Mouse (Mus musculus) E14TG2a.4 (cell line): ENCODE results near the gene Pdxk.

Experiments used
- H3K27me3 ChIP-seq: 2 replicates; pipeline ENCODE4 v1.6.1; 2014; ENCODE audit warnings: low read length, control low read depth; ENCODE audit not compliant: insufficient read depth
- H3K36me3 ChIP-seq: 2 replicates; pipeline ENCODE4 v1.6.1; 2014; ENCODE audit warnings: low read length, control low read depth; ENCODE audit not compliant: insufficient read depth
- H3K4me1 ChIP-seq: replicated peaks from 2 replicates; pipeline ENCODE4 v1.6.1; 2014; ENCODE audit warnings: low read depth, low read length, control low read depth
- H3K4me3 ChIP-seq: replicated peaks from 2 replicates; pipeline ENCODE4 v1.5.1; 2014; ENCODE audit warnings: mild to moderate bottlenecking, low read length
- H3K9me3 ChIP-seq: 2 replicates; pipeline ENCODE4 v1.6.1; 2014; ENCODE audit warnings: low read length, control low read depth
- CTCF ChIP-seq: conservative IDR thresholded peaks from 2 replicates; pipeline ENCODE4 v1.5.1; 2014; ENCODE audit warnings: low read length
- NANOG ChIP-seq: IDR thresholded peaks from 2 replicates; pipeline ENCODE4 v1.6.1; 2014; ENCODE audit warnings: borderline replicate concordance, low read length, mixed read lengths
- POU5F1 ChIP-seq: IDR thresholded peaks from 2 replicates; pipeline ENCODE4 v1.6.1; 2014; ENCODE audit warnings: low read length, borderline replicate concordance

Gene Pdxk

DNA sequence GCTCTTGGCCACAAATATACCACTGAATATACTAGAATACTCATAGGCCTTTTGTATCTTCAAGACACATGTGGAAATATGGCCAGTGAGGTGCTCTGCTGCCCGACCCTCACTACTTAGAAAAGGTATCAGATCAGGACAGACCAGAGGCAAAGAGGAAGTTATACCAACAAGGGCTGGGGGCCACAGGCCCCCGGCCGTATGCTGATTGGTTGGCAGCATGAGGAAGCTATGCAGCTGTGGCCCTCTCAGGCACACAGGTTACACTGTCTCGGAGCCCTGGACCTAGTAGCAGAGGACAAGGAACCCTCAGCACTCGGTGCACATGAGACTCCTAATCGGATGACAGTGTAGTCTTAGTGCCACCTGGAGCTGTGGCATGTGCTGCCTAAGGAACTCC lies 58.6 kb downstream of the Pdxk start:
- Histone ChIP-seq H3K4me1 (peaks cover 36% of the 10 kb centered on the region), H3K27me3 (no peaks in the 10 kb centered on the region), H3K4me3 (no peak overlapping the region), H3K36me3 (peaks cover 98% of the 10 kb centered on the region), H3K9me3 (no peaks in the 10 kb centered on the region)
- TF ChIP-seq NANOG (no peak), POU5F1 (no peak), CTCF (no peak)

- H3K36me3 ChIP-seq = peaks cover 80% of the 10 kb centered on the region
- H3K27me3 ChIP-seq = peaks cover 16% of the 10 kb centered on the region
- H3K4me1 ChIP-seq = peaks cover 28% of the 10 kb centered on the region
- H3K4me3 ChIP-seq = no peak overlapping the region
- TF ChIP-seq NANOG (no peak), CTCF (no peak), POU5F1 (no peak)
- no peaks in the 10 kb centered on the region for H3K9me3 ChIP-seq
These were observed 62.4 kb downstream of the Pdxk start for GRCm38 (mm10) chr10:78402301-78402922.

DNA sequence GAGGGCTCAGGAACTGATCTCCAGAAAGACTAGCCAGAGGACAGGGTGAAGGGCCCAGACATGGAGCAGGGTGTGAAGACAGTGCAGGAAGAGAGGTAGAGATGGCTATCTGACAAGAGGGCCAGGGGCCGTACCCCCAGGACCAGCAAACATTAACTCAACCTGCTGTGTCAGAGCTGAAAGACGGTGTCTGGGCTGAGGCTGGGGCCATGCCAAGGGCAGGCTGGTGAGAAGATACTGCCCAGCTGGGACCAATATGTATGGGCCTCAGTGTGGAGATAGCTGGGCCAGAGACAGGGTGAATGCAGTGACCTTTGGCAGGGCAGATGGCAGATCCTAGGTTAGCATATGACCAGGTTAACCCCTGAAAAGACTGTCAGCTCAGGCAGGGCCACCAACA lies 63.6 kb downstream of the Pdxk start:
- peaks cover 26% of the 10 kb centered on the region for H3K4me1 ChIP-seq
- TF ChIP-seq POU5F1 (no peak), CTCF (no peak)
- peaks cover 67% of the 10 kb centered on the region for H3K36me3 ChIP-seq
- H3K4me3 ChIP-seq = no peak overlapping the region
- peaks cover 26% of the 10 kb centered on the region for H3K27me3 ChIP-seq
- no peaks in the 10 kb centered on the region for H3K9me3 ChIP-seq

- Histone ChIP-seq H3K4me1 (peaks cover 35% of the 10 kb centered on the region), H3K4me3 (peak overlapping the region; percentile 39), H3K27me3 (peaks cover 45% of the 10 kb centered on the region), H3K9me3 (no peaks in the 10 kb centered on the region), H3K36me3 (peaks cover 49% of the 10 kb centered on the region)
- no peak for TF ChIP-seq NANOG
- no peak for TF ChIP-seq CTCF
- TF ChIP-seq POU5F1 = no peak
These were observed 65.6 kb downstream of the Pdxk start for GRCm38 (mm10) chr10:78399090-78399657.

- H3K36me3 ChIP-seq = peaks cover 23% of the 10 kb centered on the region
- H3K27me3 ChIP-seq = peaks cover 66% of the 10 kb centered on the region
- H3K9me3 ChIP-seq = no peaks in the 10 kb centered on the region
- peaks cover 38% of the 10 kb centered on the region for H3K4me1 ChIP-seq
- H3K4me3 ChIP-seq = no peak overlapping the region
- TF ChIP-seq POU5F1 = no peak
These were observed 68.2 kb downstream of the Pdxk start for GRCm38 (mm10) chr10:78396625-78396885.

GRCm38 (mm10) chr10:78395819-78396624 lies 68.8 kb downstream of the Pdxk start:
- Histone ChIP-seq H3K36me3 (peaks cover 18% of the 10 kb centered on the region), H3K4me1 (peaks cover 43% of the 10 kb centered on the region), H3K27me3 (peaks cover 69% of the 10 kb centered on the region), H3K9me3 (no peaks in the 10 kb centered on the region), H3K4me3 (no peak overlapping the region)
- TF ChIP-seq NANOG = no peak
- TF ChIP-seq CTCF = peak; percentile 99
- TF ChIP-seq POU5F1 = no peak

- Histone ChIP-seq H3K4me1 (peaks cover 49% of the 10 kb centered on the region), H3K4me3 (no peak overlapping the region), H3K9me3 (no peaks in the 10 kb centered on the region), H3K36me3 (peaks cover 11% of the 10 kb centered on the region), H3K27me3 (peaks cover 76% of the 10 kb centered on the region)
- TF ChIP-seq CTCF (no peak), NANOG (no peak), POU5F1 (no peak)
These were observed 69.4 kb downstream of the Pdxk start for GRCm38 (mm10) chr10:78395377-78395776.

DNA sequence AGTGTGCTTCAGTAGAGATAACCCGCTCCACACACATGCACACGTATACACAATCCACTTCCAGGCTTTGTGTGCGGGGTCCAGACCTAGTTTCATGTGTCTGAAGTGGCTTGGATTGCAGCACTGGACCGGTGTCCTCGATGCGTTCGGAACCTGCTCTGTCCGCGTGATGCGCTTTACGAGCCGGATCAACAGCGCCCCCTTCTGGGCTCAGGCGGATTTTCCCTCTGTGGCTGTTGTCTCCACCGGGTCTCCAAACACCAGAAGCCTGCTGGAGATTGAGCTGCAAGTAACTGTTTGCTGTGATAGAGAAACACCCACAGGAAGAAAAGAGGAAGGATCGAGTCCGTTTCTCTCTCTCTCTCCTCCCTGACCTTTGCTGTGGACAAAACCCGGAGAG lies 72.7 kb downstream of the Pdxk start:
- Histone ChIP-seq H3K9me3 (0 out of 2 replicates have a peak, but pooled peaks cover 8% of the 10 kb centered on the region), H3K36me3 (no peaks in the 10 kb centered on the region), H3K27me3 (peaks cover 90% of the 10 kb centered on the region), H3K4me1 (peaks cover 44% of the 10 kb centered on the region), H3K4me3 (peak overlapping the region; percentile 21; the same call in 1 of the 2 replicates)
- TF ChIP-seq CTCF (peak; percentile 94), NANOG (no peak)

DNA sequence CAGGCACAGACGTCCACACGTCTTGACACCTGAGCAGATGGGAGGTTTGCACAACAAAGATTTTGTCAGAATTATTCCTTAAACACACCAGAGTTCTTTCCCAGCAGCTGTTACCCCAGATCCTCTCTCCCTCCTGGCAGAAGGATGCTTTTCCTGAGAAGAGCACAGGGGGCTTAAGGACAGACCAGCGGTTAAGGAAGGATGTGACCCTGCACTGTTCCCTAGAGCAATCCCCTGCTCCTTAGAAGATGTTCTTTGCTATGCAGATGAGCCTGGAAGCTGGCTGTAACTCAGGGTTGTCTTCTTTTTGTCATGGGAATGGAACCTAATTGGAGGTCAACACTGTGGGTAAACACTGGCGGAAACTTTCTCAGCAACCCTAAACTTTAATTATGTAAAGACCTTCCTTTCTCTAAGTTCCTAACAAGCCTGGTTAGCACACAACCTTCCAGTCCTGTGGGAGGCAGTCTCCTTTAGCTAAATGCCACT lies 73.7 kb downstream of the Pdxk start:
- Histone ChIP-seq H3K36me3 (no peaks in the 10 kb centered on the region), H3K9me3 (0 out of 2 replicates have a peak, but pooled peaks cover 8% of the 10 kb centered on the region), H3K27me3 (peaks cover 91% of the 10 kb centered on the region), H3K4me1 (peaks cover 38% of the 10 kb centered on the region), H3K4me3 (peak overlapping the region; percentile 21; the same call in 1 of the 2 replicates)
- TF ChIP-seq CTCF (no peak), NANOG (peak; percentile 90), POU5F1 (peak; percentile 74; the same call in 1 of the 2 replicates)
